Comparison of ENCODE assay signal across 17 mouse cellular contexts in genomic region chr3:115146244-115146643, GRCm38 (mm10).
"Had no signal": no experiment of that assay in that cellular context is flagged by ENCODE, and none has a peak within 500 bp of the region (broad histone marks: within the 10 kb centered on the region; RNA-seq: fewer than 3 reads in every experiment).

No protein-coding gene starts in this region.

- H3K27me3 ChIP-seq: liver, embryonic 12.5 days; midbrain, embryonic 13.5 days; midbrain, embryonic 15.5 days had no signal

- H3K9ac ChIP-seq: liver, embryonic 12.5 days; liver, embryonic 14.5 days; lung, embryonic 14.5 days; midbrain, embryonic 13.5 days; midbrain, embryonic 15.5 days had no signal

- DNase-seq: lung, adult 18-20 months; lung, embryonic 14.5 days; lung, postnatal 10 days; lung, postnatal 4 days; retina, postnatal 1 day; right cerebral cortex, adult 18-20 months; right cerebral cortex, postnatal 25 days; right cerebral cortex, postnatal 4 days; spleen, adult 18-20 months; thymus, adult 18-20 months; thymus, postnatal 14 days; thymus, postnatal 36 days had no signal

- ATAC-seq: liver, embryonic 12.5 days; midbrain, embryonic 15.5 days had no signal

- H3K4me2 ChIP-seq: liver, embryonic 12.5 days; lung, embryonic 14.5 days; midbrain, embryonic 13.5 days; midbrain, embryonic 15.5 days had no signal

- H3K4me1 ChIP-seq: liver, embryonic 12.5 days; midbrain, embryonic 10.5 days; midbrain, embryonic 13.5 days; midbrain, embryonic 15.5 days had no signal

- H3K27ac ChIP-seq: liver, embryonic 12.5 days; liver, embryonic 14.5 days; midbrain, embryonic 10.5 days; midbrain, embryonic 13.5 days; midbrain, embryonic 15.5 days had no signal

- H3K4me3 ChIP-seq: liver, embryonic 12.5 days; midbrain, embryonic 10.5 days; midbrain, embryonic 13.5 days; midbrain, embryonic 15.5 days had no signal

- H3K9me3 ChIP-seq: liver, embryonic 12.5 days; midbrain, embryonic 10.5 days; midbrain, embryonic 13.5 days; midbrain, embryonic 15.5 days had no signal

- H3K36me3 ChIP-seq: liver, embryonic 12.5 days; midbrain, embryonic 10.5 days; midbrain, embryonic 13.5 days; midbrain, embryonic 15.5 days had no signal
